Mouse (Mus musculus) megakaryocyte, embryonic 14.5 days (primary cell): ENCODE results near the gene Pigb.

Experiments
- FLI1 ChIP-seq: IDR thresholded peaks from 2 replicates; pipeline ENCODE4 v1.6.1; 2012; ENCODE audit warnings: low read length, inconsistent platforms, mixed read lengths
- GATA1 ChIP-seq: IDR thresholded peaks from 3 replicates; pipeline ENCODE4 v1.6.1; 2012; ENCODE audit warnings: mixed read lengths, low read length, inconsistent platforms, borderline replicate concordance

- TF ChIP-seq GATA1: no peak
- TF ChIP-seq FLI1: no peak
Observed at GRCm38 (mm10) chr9:73083956-73084355, 43.8 kb upstream of the Pigb start.
